Mouse (Mus musculus): ENCODE measurements around the gene Nat9. TPM values are rescaled to one million over a fixed set of nuclear protein-coding genes. Genes with fewer than 3 reads are reported as not detected.

Nat9 gene
- polyA plus RNA-seq, 1 experiment from 2014 or later, result 16.4 TPM

GRCm38 (mm10) chr11:115222570-115222969 lies 34.9 kb upstream of the Nat9 start:
- Histone ChIP-seq H3K36me3 (ENCODE audit: control insufficient read depth, insufficient read depth, low read length) (no peaks in the 10 kb centered on the region), H3K4me2 (ENCODE audit: low read length) (no peak overlapping the region), H3K27ac (ENCODE audit: low read depth) (no peak overlapping the region), H3K9me3 (ENCODE audit: control insufficient read depth, low read length) (no peaks in the 10 kb centered on the region), H3K9ac (ENCODE audit: low read length) (no peak overlapping the region), H3K4me1 (replicated peaks; ENCODE audit: control insufficient read depth, insufficient read depth, low read length) (peaks cover 32% of the 10 kb centered on the region), H3K27me3 (replicated peaks; ENCODE audit: control insufficient read depth, insufficient read depth, low read length) (no peaks in the 10 kb centered on the region), H3K4me3 (ENCODE audit: low read depth, low read length) (no peak overlapping the region)
- ATAC-seq (replicated peaks; ENCODE audit: low FRiP score, low TSS enrichment, low read depth) (no peak), DNase-seq (ENCODE audit: low spot score) (no peak)
- 26% methylated on average over 5 of the region's 5 CpGs for WGBS

GRCm38 (mm10) chr11:115222077-115222476 lies 34.4 kb upstream of the Nat9 start:
- peaks cover 32% of the 10 kb centered on the region for H3K4me1 ChIP-seq (replicated peaks; ENCODE audit: control insufficient read depth, insufficient read depth, low read length)
- no peak overlapping the region for H3K9ac ChIP-seq (ENCODE audit: low read length)
- no peaks in the 10 kb centered on the region for H3K9me3 ChIP-seq (ENCODE audit: control insufficient read depth, low read length)
- H3K27ac ChIP-seq (ENCODE audit: low read depth), result no peak overlapping the region
- no peaks in the 10 kb centered on the region for H3K27me3 ChIP-seq (replicated peaks; ENCODE audit: control insufficient read depth, insufficient read depth, low read length)
- no peak for ATAC-seq (replicated peaks; ENCODE audit: low FRiP score, low TSS enrichment, low read depth)
- H3K36me3 ChIP-seq (ENCODE audit: control insufficient read depth, insufficient read depth, low read length), result no peaks in the 10 kb centered on the region
- H3K4me2 ChIP-seq (ENCODE audit: low read length), result no peak overlapping the region
- DNase-seq (ENCODE audit: low spot score), result no peak
- WGBS, result 28% methylated on average over 12 of the region's 12 CpGs
- no peak overlapping the region for H3K4me3 ChIP-seq (ENCODE audit: low read depth, low read length)

- no peaks in the 10 kb centered on the region for H3K27me3 ChIP-seq (replicated peaks; ENCODE audit: control insufficient read depth, insufficient read depth, low read length)
- peaks cover 32% of the 10 kb centered on the region for H3K4me1 ChIP-seq (replicated peaks; ENCODE audit: control insufficient read depth, insufficient read depth, low read length)
- WGBS, result 85% methylated on average over 10 of the region's 10 CpGs
- H3K9ac ChIP-seq (ENCODE audit: low read length), result no peak overlapping the region
- H3K4me2 ChIP-seq (ENCODE audit: low read length), result no peak overlapping the region
- H3K36me3 ChIP-seq (ENCODE audit: control insufficient read depth, insufficient read depth, low read length), result no peaks in the 10 kb centered on the region
- no peaks in the 10 kb centered on the region for H3K9me3 ChIP-seq (ENCODE audit: control insufficient read depth, low read length)
- ATAC-seq (replicated peaks; ENCODE audit: low FRiP score, low TSS enrichment, low read depth) (no peak), DNase-seq (ENCODE audit: low spot score) (no peak)
- H3K27ac ChIP-seq (ENCODE audit: low read depth), result no peak overlapping the region
- no peak overlapping the region for H3K4me3 ChIP-seq (ENCODE audit: low read depth, low read length)
Observed at GRCm38 (mm10) chr11:115219685-115220084, 32.0 kb upstream of the Nat9 start.

DNA sequence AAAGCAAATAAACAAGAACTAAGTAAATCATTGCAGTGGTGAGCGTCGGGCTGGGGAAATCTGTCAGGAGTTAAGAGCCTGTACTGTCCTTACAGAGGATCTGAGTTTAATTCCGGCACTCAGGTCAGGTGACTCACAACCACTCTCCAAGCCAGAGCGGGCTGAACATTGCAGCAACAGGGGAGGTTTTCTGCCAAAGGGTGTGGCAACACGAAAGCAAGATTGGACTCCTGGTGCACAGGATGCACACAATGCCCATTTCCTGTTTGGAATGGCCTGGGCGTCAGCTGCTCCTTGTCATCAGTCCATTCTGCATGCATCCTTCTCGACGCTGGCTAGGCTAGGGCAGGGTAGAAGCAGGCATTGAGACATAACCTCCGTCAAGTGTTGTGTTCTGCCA lies 31.6 kb upstream of the Nat9 start:
- DNase-seq (ENCODE audit: low spot score) (no peak), ATAC-seq (replicated peaks; ENCODE audit: low FRiP score, low TSS enrichment, low read depth) (0 out of 2 replicates have a peak, but pooled peaks have one; percentile 26)
- Histone ChIP-seq H3K27me3 (replicated peaks; ENCODE audit: control insufficient read depth, insufficient read depth, low read length) (no peaks in the 10 kb centered on the region), H3K9me3 (ENCODE audit: control insufficient read depth, low read length) (no peaks in the 10 kb centered on the region), H3K4me1 (replicated peaks; ENCODE audit: control insufficient read depth, insufficient read depth, low read length) (peaks cover 32% of the 10 kb centered on the region), H3K27ac (ENCODE audit: low read depth) (no peak overlapping the region), H3K4me2 (ENCODE audit: low read length) (no peak overlapping the region), H3K4me3 (ENCODE audit: low read depth, low read length) (no peak overlapping the region), H3K36me3 (ENCODE audit: control insufficient read depth, insufficient read depth, low read length) (no peaks in the 10 kb centered on the region), H3K9ac (ENCODE audit: low read length) (no peak overlapping the region)
- 48% methylated on average over 9 of the region's 9 CpGs for WGBS

GRCm38 (mm10) chr11:115217439-115218410 lies 30.1 kb upstream of the Nat9 start:
- no peak overlapping the region for H3K27ac ChIP-seq (ENCODE audit: low read depth)
- H3K27me3 ChIP-seq (replicated peaks; ENCODE audit: control insufficient read depth, insufficient read depth, low read length), result no peaks in the 10 kb centered on the region
- no peak overlapping the region for H3K4me2 ChIP-seq (ENCODE audit: low read length)
- H3K4me3 ChIP-seq (ENCODE audit: low read depth, low read length), result no peak overlapping the region
- no peaks in the 10 kb centered on the region for H3K36me3 ChIP-seq (ENCODE audit: control insufficient read depth, insufficient read depth, low read length)
- no peaks in the 10 kb centered on the region for H3K9me3 ChIP-seq (ENCODE audit: control insufficient read depth, low read length)
- 51% methylated on average over 18 of the region's 18 CpGs for WGBS
- no peak overlapping the region for H3K9ac ChIP-seq (ENCODE audit: low read length)
- H3K4me1 ChIP-seq (replicated peaks; ENCODE audit: control insufficient read depth, insufficient read depth, low read length), result peaks cover 20% of the 10 kb centered on the region
- DNase-seq (ENCODE audit: low spot score), result no peak
- no peak for ATAC-seq (replicated peaks; ENCODE audit: low FRiP score, low TSS enrichment, low read depth)

GRCm38 (mm10) chr11:115215123-115215522 lies 27.5 kb upstream of the Nat9 start:
- Histone ChIP-seq H3K27me3 (replicated peaks; ENCODE audit: control insufficient read depth, insufficient read depth, low read length) (no peaks in the 10 kb centered on the region), H3K36me3 (ENCODE audit: control insufficient read depth, insufficient read depth, low read length) (no peaks in the 10 kb centered on the region), H3K9me3 (ENCODE audit: control insufficient read depth, low read length) (no peaks in the 10 kb centered on the region), H3K4me3 (ENCODE audit: low read depth, low read length) (no peak overlapping the region), H3K4me1 (replicated peaks; ENCODE audit: control insufficient read depth, insufficient read depth, low read length) (peaks cover 11% of the 10 kb centered on the region), H3K4me2 (ENCODE audit: low read length) (no peak overlapping the region), H3K27ac (ENCODE audit: low read depth) (no peak overlapping the region), H3K9ac (ENCODE audit: low read length) (no peak overlapping the region)
- 37% methylated on average over 5 of the region's 5 CpGs for WGBS
- no peak for DNase-seq (ENCODE audit: low spot score)
- ATAC-seq (replicated peaks; ENCODE audit: low FRiP score, low TSS enrichment, low read depth), result no peak

GRCm38 (mm10) chr11:115212116-115212515 lies 24.5 kb upstream of the Nat9 start:
- no peak for DNase-seq (ENCODE audit: low spot score)
- Histone ChIP-seq H3K27ac (ENCODE audit: low read depth) (no peak overlapping the region), H3K4me3 (ENCODE audit: low read depth, low read length) (no peak overlapping the region), H3K9me3 (ENCODE audit: control insufficient read depth, low read length) (no peaks in the 10 kb centered on the region), H3K4me2 (ENCODE audit: low read length) (no peak overlapping the region), H3K4me1 (replicated peaks; ENCODE audit: control insufficient read depth, insufficient read depth, low read length) (no peaks in the 10 kb centered on the region), H3K27me3 (replicated peaks; ENCODE audit: control insufficient read depth, insufficient read depth, low read length) (no peaks in the 10 kb centered on the region), H3K36me3 (ENCODE audit: control insufficient read depth, insufficient read depth, low read length) (0 out of 2 replicates have a peak, but pooled peaks cover 3% of the 10 kb centered on the region), H3K9ac (ENCODE audit: low read length) (no peak overlapping the region)
- ATAC-seq (replicated peaks; ENCODE audit: low FRiP score, low TSS enrichment, low read depth), result no peak
- 40% methylated on average over 13 of the region's 13 CpGs for WGBS

DNA sequence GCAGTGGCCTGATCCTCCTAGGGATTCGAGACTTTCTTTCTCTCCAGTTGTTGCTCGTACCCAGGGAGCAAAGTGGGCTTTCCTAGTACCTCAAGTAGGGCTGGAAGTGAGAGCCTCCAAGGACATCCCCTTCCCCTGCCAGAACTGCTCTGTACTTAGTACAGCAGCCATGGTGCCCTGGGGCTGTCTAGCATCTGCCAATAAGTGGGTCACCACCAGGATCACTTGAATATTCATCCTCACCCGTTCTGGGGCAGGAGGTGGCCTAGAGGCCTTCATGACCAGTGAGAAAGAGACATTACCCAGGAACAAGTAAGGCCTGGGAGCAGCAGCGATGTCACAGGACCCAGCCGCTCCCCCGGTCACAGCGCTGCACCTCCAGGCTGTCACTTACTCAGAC lies 22.3 kb upstream of the Nat9 start:
- no peak for ATAC-seq (replicated peaks; ENCODE audit: low FRiP score, low TSS enrichment, low read depth)
- WGBS, result 82% methylated on average over 7 of the region's 7 CpGs
- no peak overlapping the region for H3K9ac ChIP-seq (ENCODE audit: low read length)

More for the DNA sequence above, 22.3 kb upstream of the Nat9 start:
- Histone ChIP-seq H3K4me2 (ENCODE audit: low read length) (no peak overlapping the region), H3K36me3 (ENCODE audit: control insufficient read depth, insufficient read depth, low read length) (peaks cover 12% of the 10 kb centered on the region; the same call in 1 of the 2 replicates), H3K4me1 (replicated peaks; ENCODE audit: control insufficient read depth, insufficient read depth, low read length) (no peaks in the 10 kb centered on the region), H3K4me3 (ENCODE audit: low read depth, low read length) (no peak overlapping the region), H3K9me3 (ENCODE audit: control insufficient read depth, low read length) (no peaks in the 10 kb centered on the region), H3K27ac (ENCODE audit: low read depth) (no peak overlapping the region), H3K27me3 (replicated peaks; ENCODE audit: control insufficient read depth, insufficient read depth, low read length) (no peaks in the 10 kb centered on the region)
- DNase-seq (ENCODE audit: low spot score), result no peak

Measured in intestine, embryonic 14.5 days (tissue).